Mouse (Mus musculus) kidney, embryonic 15.5 days (tissue): ENCODE results near the gene Gm8871. TPM values are rescaled to one million over a fixed set of nuclear protein-coding genes. Genes with fewer than 3 reads are reported as not detected.
"Not testable (repeated sequence)": the region's sequence is repeated elsewhere in the genome, so short reads cannot be mapped to it uniquely, and the experiment has no call there.

Experiments
- ATAC-seq: fragments of 200-750 bp; cut with Nextera tagmentation; replicated peaks from 2 replicates; pipeline ENCODE4 v1.8.0; 2017; ENCODE audit warnings: moderate TSS enrichment; ENCODE audit not compliant: low FRiP score
- H3K27ac ChIP-seq: fragments of 300-500 bp; sonication (generic); 2 replicates; pipeline ENCODE4 v1.5.1; 2015; ENCODE audit warnings: mild to moderate bottlenecking, inconsistent platforms
- H3K27me3 ChIP-seq: fragments of 300-500 bp; sonication (generic); 2 replicates; pipeline ENCODE4 v1.6.1; 2015; ENCODE audit warnings: inconsistent platforms
- H3K36me3 ChIP-seq: fragments of 300-500 bp; sonication (generic); 2 replicates; pipeline ENCODE4 v1.6.1; 2015; ENCODE audit warnings: inconsistent platforms
- H3K4me1 ChIP-seq: fragments of 300-500 bp; sonication (generic); 2 replicates; pipeline ENCODE4 v1.6.1; 2015; ENCODE audit warnings: inconsistent platforms
- H3K4me2 ChIP-seq: fragments of 300-500 bp; sonication (generic); 2 replicates; pipeline ENCODE4 v1.6.1; 2015; ENCODE audit warnings: moderate library complexity, mild to moderate bottlenecking, inconsistent platforms
- H3K4me3 ChIP-seq: fragments of 300-500 bp; sonication (generic); replicated peaks from 2 replicates; pipeline ENCODE4 v1.5.1; 2015; ENCODE audit warnings: mild to moderate bottlenecking, inconsistent platforms
- H3K9ac ChIP-seq: fragments of 300-500 bp; sonication (generic); 2 replicates; pipeline ENCODE4 v1.6.1; 2015; ENCODE audit warnings: mild to moderate bottlenecking, inconsistent platforms
- H3K9me3 ChIP-seq: fragments of 300-500 bp; sonication (generic); replicated peaks from 2 replicates; pipeline ENCODE4 v1.6.1; 2016; ENCODE audit warnings: inconsistent platforms
- WGBS: fragments of 180-500 bp; shearing (Covaris S2); methylation state at CpG from one replicate; pipeline ENCODE4 v1.1.7; 2015; ENCODE audit warnings: mixed read lengths; 5-methylcytosine and 5-hydroxymethylcytosine counted together
- polyA plus RNA-seq: library from polyadenylated mRNA; unstranded; fragments of >200 nt; fragmentation: Nextera tagmentation; extraction: Ambion mirVana; gene quantifications from 2 replicates; pipeline ENCODE4 v1.2.1, GENCODE M21; 2015

Gm8871 gene
- not detected in 2 replicates for polyA plus RNA-seq

DNA sequence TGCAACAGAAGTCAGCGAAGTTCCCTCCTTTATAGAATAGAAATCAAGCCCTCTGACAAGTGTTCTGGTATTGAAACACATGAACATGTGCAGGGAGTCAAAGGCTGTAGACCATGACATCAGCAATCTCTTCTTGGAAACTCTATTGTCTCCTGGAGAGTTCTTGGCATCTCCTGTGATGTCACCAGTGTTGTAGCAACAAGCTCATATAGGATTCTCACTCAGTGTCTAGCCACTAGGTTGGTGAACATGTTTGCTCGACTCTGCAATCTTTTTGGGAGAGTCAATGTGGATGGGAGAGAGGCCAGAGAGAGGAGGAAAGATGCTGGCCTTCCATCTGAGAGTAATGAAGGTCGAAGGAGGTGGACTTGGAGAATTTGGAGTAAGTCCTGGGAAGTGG lies at the start of gene Gm8871, which contains the start of gene Gm8857:
Gene Gm8871, plus strand, starts transcription at position 301 of the 400 bp plus-strand sequence.
Gene Gm8857, plus strand, starts transcription at position 303 of the 400 bp plus-strand sequence.
- WGBS, result 60% methylated on average over 3 of the region's 3 CpGs
- not testable (repeated sequence) for H3K27ac ChIP-seq

DNA sequence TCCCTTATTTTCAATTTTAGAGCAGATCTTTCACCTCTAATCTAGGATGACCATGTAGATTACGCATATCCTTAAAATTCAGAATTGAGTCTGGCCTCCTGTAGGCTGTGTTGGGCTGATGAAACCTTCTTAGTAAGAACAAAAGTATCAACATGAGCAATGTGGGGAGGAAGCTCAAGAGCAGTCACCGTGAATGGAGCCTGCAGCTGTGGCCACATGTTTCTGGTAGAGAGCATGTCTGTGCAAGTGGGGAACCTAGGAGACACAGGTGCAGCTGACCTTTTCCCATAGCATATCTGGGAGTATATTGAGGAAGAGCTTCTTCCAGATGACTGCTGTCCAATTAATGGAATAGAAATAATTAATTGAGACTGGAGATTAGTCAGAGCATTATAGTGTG lies 5.9 kb downstream of the Gm8871 start:
- H3K27me3 ChIP-seq, H3K4me1 ChIP-seq, ATAC-seq, H3K4me2 ChIP-seq, H3K27ac ChIP-seq, H3K9me3 ChIP-seq, H3K36me3 ChIP-seq, H3K9ac ChIP-seq, H3K4me3 ChIP-seq: not testable (repeated sequence)
- WGBS, result 94% methylated on average over 2 of the region's 2 CpGs

More for the DNA sequence above, at the start of gene Gm8871, which contains the start of gene Gm8857:
- H3K4me3 ChIP-seq, H3K27me3 ChIP-seq, ATAC-seq, H3K4me1 ChIP-seq, H3K36me3 ChIP-seq, H3K9me3 ChIP-seq, H3K9ac ChIP-seq, H3K4me2 ChIP-seq: not testable (repeated sequence)

DNA sequence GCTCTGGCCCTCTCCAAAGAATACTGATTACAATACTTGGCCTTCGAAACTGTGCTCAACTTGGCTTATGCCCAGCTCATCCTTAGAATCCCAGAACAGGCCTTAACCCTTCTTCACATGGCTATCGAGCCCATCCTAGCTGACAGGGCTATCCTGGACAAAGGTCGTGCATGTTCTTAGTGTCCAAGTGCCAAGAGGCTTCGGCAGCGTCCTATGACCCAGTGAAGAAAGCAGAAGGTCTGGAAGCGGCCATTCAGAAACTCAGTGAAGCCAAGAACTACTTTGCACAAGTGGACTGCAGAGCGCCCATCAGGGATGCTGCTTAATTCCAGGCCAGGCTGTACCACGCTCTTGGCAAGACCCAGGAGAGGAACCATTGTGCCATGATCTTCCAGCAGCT lies 10.5 kb downstream of the Gm8871 start:
- not testable (repeated sequence) for H3K36me3 ChIP-seq, ATAC-seq
- 90% methylated on average over 7 of the region's 8 CpGs for WGBS

More for the DNA sequence above, 10.5 kb downstream of the Gm8871 start:
- H3K9me3 ChIP-seq, H3K4me3 ChIP-seq, H3K9ac ChIP-seq, H3K27me3 ChIP-seq, H3K4me2 ChIP-seq, H3K27ac ChIP-seq, H3K4me1 ChIP-seq: not testable (repeated sequence)

Other genes with a start within 250 kb of the Gm8871 start
- gene Gm8857, start within 50 bp of the Gm8871 start, polyA plus RNA-seq, result not detected in 2 replicates
- not detected in 2 replicates for gene Gm8879, start 179.8 kb downstream of the Gm8871 start, polyA plus RNA-seq
- not detected in 2 replicates for gene Gm5861, start 235.3 kb downstream of the Gm8871 start, polyA plus RNA-seq